Comparison of ENCODE assay signal across 9 mouse cellular contexts in the genomic region with DNA sequence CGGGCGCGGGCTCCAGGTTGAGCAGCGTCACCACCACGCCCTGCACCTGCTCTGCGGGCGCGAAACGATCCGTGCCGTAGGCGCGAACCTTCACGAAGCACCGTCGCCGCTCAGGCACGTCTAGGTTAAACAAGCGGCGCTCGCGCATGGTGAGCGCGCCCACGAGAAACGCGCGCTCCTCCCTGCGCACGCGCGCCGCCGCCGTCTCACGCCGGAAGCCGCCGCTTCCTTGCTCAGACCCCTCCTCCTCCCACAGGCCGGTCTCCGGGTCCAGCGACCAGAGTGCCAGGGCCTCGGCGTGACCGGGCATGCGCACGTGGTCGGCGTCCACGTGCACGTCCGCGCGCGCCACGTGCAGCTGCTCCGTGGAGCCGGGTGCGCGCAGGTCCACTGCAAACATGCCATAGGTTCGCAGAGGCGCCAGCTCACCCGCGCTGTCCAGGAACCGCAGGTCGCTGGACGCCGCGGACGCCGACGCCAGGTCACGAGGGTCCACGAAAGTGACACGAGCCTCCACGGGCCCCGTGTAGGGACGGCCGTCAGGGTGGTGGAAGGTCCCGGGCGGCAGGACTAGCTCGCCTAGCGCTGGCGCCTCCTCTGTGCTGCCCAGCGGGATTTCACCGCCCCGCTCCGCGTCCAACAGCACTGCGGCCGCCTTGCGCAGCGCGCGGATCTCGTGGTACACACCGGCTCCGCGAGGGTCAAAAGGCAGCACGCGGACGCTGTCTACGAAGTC. TPM values are rescaled to one million over a fixed set of nuclear protein-coding genes. Genes with fewer than 3 reads are reported as not detected.
DNase-seq lines count a peak whose midpoint lies in the region; ATAC-seq and TF ChIP-seq lines count a peak whose summit lies in the region.
"Had no signal": no experiment of that assay in that cellular context is flagged by ENCODE, and none has a peak within 500 bp of the region (broad histone marks: within the 10 kb centered on the region; RNA-seq: fewer than 3 reads in every experiment).

No protein-coding gene starts in this region.

- peaks cover 16% of the 10 kb centered on the region; the same call in 1 of the 2 replicates for H3K27me3 ChIP-seq in G1E (ENCODE audit: insufficient read depth, low read length)
- peaks cover 79% of the 10 kb centered on the region for H3K27me3 ChIP-seq in forebrain, embryonic 14.5 days (replicated peaks; ENCODE audit: control insufficient read depth, insufficient read depth, low read length)
- peaks cover 93% of the 10 kb centered on the region for H3K27me3 ChIP-seq in intestine, embryonic 14.5 days (replicated peaks; ENCODE audit: control insufficient read depth, insufficient read depth, low read length)
- H3K27me3 ChIP-seq in limb, embryonic 14.5 days (ENCODE audit: control insufficient read depth, insufficient read depth, low read length) = peaks cover 78% of the 10 kb centered on the region
- peaks cover 79% of the 10 kb centered on the region for H3K27me3 ChIP-seq in midbrain, embryonic 16.5 days (ENCODE audit: control insufficient read depth, insufficient read depth, low read depth, low read length)
- H3K27me3 ChIP-seq: CH12.LX had no signal

- no peaks in the 10 kb centered on the region; the same call in 1 of the 2 replicates for H3K4me1 ChIP-seq in G1E (ENCODE audit: insufficient read depth, low read depth, low read length)
- H3K4me1 ChIP-seq in forebrain, embryonic 14.5 days (ENCODE audit: control insufficient read depth, insufficient read depth, low read length) = no peaks in the 10 kb centered on the region
- peaks cover 4% of the 10 kb centered on the region; the same call in 1 of the 2 replicates for H3K4me1 ChIP-seq in intestine, embryonic 14.5 days (replicated peaks; ENCODE audit: control insufficient read depth, insufficient read depth, low read length)
- 0 out of 2 replicates have a peak, but pooled peaks cover 5% of the 10 kb centered on the region for H3K4me1 ChIP-seq in limb, embryonic 14.5 days (ENCODE audit: control insufficient read depth, insufficient read depth, low read length)
- H3K4me1 ChIP-seq in midbrain, embryonic 16.5 days (ENCODE audit: control insufficient read depth, insufficient read depth, low read length) = peaks cover 10% of the 10 kb centered on the region

- no peak for TF ChIP-seq CTCF in G1E (IDR thresholded peaks at IDR 0.05; ENCODE audit: low read depth, low read length)

- WGBS in forebrain, embryonic 14.5 days = 6% methylated on average over 100 of the region's 103 CpGs
- WGBS in intestine, embryonic 14.5 days = 6% methylated on average over 103 of the region's 103 CpGs
- WGBS in limb, embryonic 14.5 days = 9% methylated on average over 70 of the region's 103 CpGs
- 5% methylated on average over 101 of the region's 103 CpGs for WGBS in midbrain, embryonic 16.5 days

- ATAC-seq in G1E (ENCODE audit: extremely low read depth, insufficient number of reproducible peaks, low FRiP score, poor library complexity, severe bottlenecking) = no peak
- ATAC-seq in forebrain, embryonic 14.5 days = peak; percentile 54
- peak; percentile 40; the same call in 1 of the 2 replicates for ATAC-seq in intestine, embryonic 14.5 days (replicated peaks; ENCODE audit: low FRiP score, low TSS enrichment, low read depth)
- peak; percentile 60 for ATAC-seq in limb, embryonic 14.5 days (ENCODE audit: low FRiP score, low read depth)
- ATAC-seq in midbrain, embryonic 16.5 days = peak; percentile 79

- H3K36me3 ChIP-seq in G1E (replicated peaks) = no peaks in the 10 kb centered on the region
- no peaks in the 10 kb centered on the region for H3K36me3 ChIP-seq in forebrain, embryonic 14.5 days (ENCODE audit: control insufficient read depth, insufficient read depth, low read length)
- H3K36me3 ChIP-seq in intestine, embryonic 14.5 days (ENCODE audit: control insufficient read depth, insufficient read depth, low read length) = no peaks in the 10 kb centered on the region
- H3K36me3 ChIP-seq in limb, embryonic 14.5 days (ENCODE audit: control insufficient read depth, insufficient read depth, low read length) = no peaks in the 10 kb centered on the region
- H3K36me3 ChIP-seq in midbrain, embryonic 16.5 days (ENCODE audit: control insufficient read depth, insufficient read depth, low read length) = no peaks in the 10 kb centered on the region

- H3K9ac ChIP-seq in forebrain, embryonic 14.5 days (ENCODE audit: low read length) = peak overlapping the region; percentile 48
- H3K9ac ChIP-seq in intestine, embryonic 14.5 days (ENCODE audit: low read length) = peak overlapping the region; percentile 11; the same call in 1 of the 2 replicates
- H3K9ac ChIP-seq in limb, embryonic 14.5 days (ENCODE audit: low read depth, low read length, severe bottlenecking) = peak overlapping the region; percentile 36
- peak overlapping the region; percentile 63 for H3K9ac ChIP-seq in midbrain, embryonic 16.5 days (ENCODE audit: low read depth, low read length)

- peak overlapping the region; percentile 52 for H3K4me2 ChIP-seq in forebrain, embryonic 14.5 days (ENCODE audit: low read length)
- H3K4me2 ChIP-seq in intestine, embryonic 14.5 days (ENCODE audit: low read length) = peak overlapping the region; percentile 53
- peak overlapping the region; percentile 57 for H3K4me2 ChIP-seq in limb, embryonic 14.5 days (replicated peaks; ENCODE audit: low read depth, low read length, severe bottlenecking)
- peak overlapping the region; percentile 59 for H3K4me2 ChIP-seq in midbrain, embryonic 16.5 days (ENCODE audit: low read length)

- TF ChIP-seq POLR2A in limb, embryonic 14.5 days (IDR thresholded peaks at IDR 0.05; ENCODE audit: borderline replicate concordance, extremely low read depth, insufficient read depth, insufficient read length) = no peak

- H3K9me3 ChIP-seq in G1E (replicated peaks) = peaks cover 67% of the 10 kb centered on the region
- H3K9me3 ChIP-seq in forebrain, embryonic 14.5 days (replicated peaks; ENCODE audit: control insufficient read depth, low read length) = 0 out of 2 replicates have a peak, but pooled peaks cover 2% of the 10 kb centered on the region
- H3K9me3 ChIP-seq in intestine, embryonic 14.5 days (ENCODE audit: control insufficient read depth, low read length) = no peaks in the 10 kb centered on the region; the same call in 1 of the 2 replicates
- H3K9me3 ChIP-seq in limb, embryonic 14.5 days (ENCODE audit: control insufficient read depth, low read length) = no peaks in the 10 kb centered on the region
- H3K9me3 ChIP-seq in midbrain, embryonic 16.5 days (replicated peaks; ENCODE audit: control insufficient read depth, low read length, poor library complexity, severe bottlenecking) = no peaks in the 10 kb centered on the region

- peak; percentile 33 to 60 for DNase-seq in cerebellum, postnatal 25 days
- no peak for DNase-seq in cerebellum, adult 11 months
- DNase-seq in G1E (ENCODE audit: low spot score) = no peak
- DNase-seq in forebrain, embryonic 14.5 days (ENCODE audit: low spot score) = peak; percentile 76
- no peak for DNase-seq in intestine, embryonic 14.5 days (ENCODE audit: low spot score)
- peak; percentile 42 for DNase-seq in limb, embryonic 14.5 days (ENCODE audit: low spot score)
- peak; percentile 26 to 48 for DNase-seq in thymus, postnatal 36 days

- H3K27ac ChIP-seq in forebrain, embryonic 14.5 days (ENCODE audit: low read depth, low read length) = no peak overlapping the region
- H3K27ac ChIP-seq in intestine, embryonic 14.5 days (ENCODE audit: low read depth) = no peak overlapping the region
- no peak overlapping the region for H3K27ac ChIP-seq in limb, embryonic 14.5 days (replicated peaks; ENCODE audit: low read depth, low read length)
- no peak overlapping the region for H3K27ac ChIP-seq in midbrain, embryonic 16.5 days (ENCODE audit: low read length)

- peak overlapping the region; percentile 45; the same call in 1 of the 2 replicates for H3K4me3 ChIP-seq in G1E (ENCODE audit: low read depth, low read length)
- peak overlapping the region; percentile 37 for H3K4me3 ChIP-seq in forebrain, embryonic 14.5 days (ENCODE audit: low read depth, low read length)
- peak overlapping the region; percentile 41 for H3K4me3 ChIP-seq in intestine, embryonic 14.5 days (ENCODE audit: low read depth, low read length)
- H3K4me3 ChIP-seq in limb, embryonic 14.5 days (replicated peaks; ENCODE audit: low read length) = peak overlapping the region; percentile 42
- H3K4me3 ChIP-seq in midbrain, embryonic 16.5 days (ENCODE audit: low read depth, low read length) = peak overlapping the region; percentile 45

RNA-seq across cellular contexts. Expression of gene Cilp2, which starts 5.3 kb away (rescaled TPM):
- total RNA-seq in G1E (2014; fragmentation: Nextera tagmentation) (not detected in 2 replicates), G1E (2017) (under 0.01 TPM in 1 of 2 replicates, not detected in the other)
- polyA plus RNA-seq in G1E (2012) = 0.01 and 0.03 TPM in 2 replicates
- polyA plus RNA-seq in forebrain, embryonic 14.5 days (2014; fragmentation: Nextera tagmentation; extraction: Ambion mirVana) = 2.0 and 2.6 TPM in 2 replicates
- polyA plus RNA-seq in intestine, embryonic 14.5 days (2014; fragmentation: Nextera tagmentation; extraction: Ambion mirVana) = 0.44 and 0.57 TPM in 2 replicates
- 2.6 and 3.6 TPM in 2 replicates for polyA plus RNA-seq in limb, embryonic 14.5 days (2012; rRNA removed)
- polyA plus RNA-seq in limb, embryonic 14.5 days (2014; fragmentation: Nextera tagmentation; extraction: Ambion mirVana) = 1.5 and 1.9 TPM in 2 replicates
- polyA plus RNA-seq in midbrain, embryonic 16.5 days (2015; fragmentation: Nextera tagmentation; extraction: Ambion mirVana) = 6.3 and 6.6 TPM in 2 replicates

RNA-seq across cellular contexts. Expression of gene Tssk6, which starts 19.8 kb away (rescaled TPM):
- not detected in 2 replicates for total RNA-seq in G1E (2014; fragmentation: Nextera tagmentation)
- 0.22 TPM in 1 of 2 replicates, not detected in the other for total RNA-seq in G1E (2017)
- 0.12 and 0.15 TPM in 2 replicates for polyA plus RNA-seq in G1E (2012)
- polyA plus RNA-seq in forebrain, embryonic 14.5 days (2014; fragmentation: Nextera tagmentation; extraction: Ambion mirVana) = 2.5 and 3.1 TPM in 2 replicates
- polyA plus RNA-seq in intestine, embryonic 14.5 days (2014; fragmentation: Nextera tagmentation; extraction: Ambion mirVana) = 3.3 and 4.0 TPM in 2 replicates
- polyA plus RNA-seq in limb, embryonic 14.5 days (2012; rRNA removed) = 0.84 and 1.2 TPM in 2 replicates
- polyA plus RNA-seq in limb, embryonic 14.5 days (2014; fragmentation: Nextera tagmentation; extraction: Ambion mirVana) = 4.1 TPM in 2 replicates
- 3.0 and 3.5 TPM in 2 replicates for polyA plus RNA-seq in midbrain, embryonic 16.5 days (2015; fragmentation: Nextera tagmentation; extraction: Ambion mirVana)

RNA-seq across cellular contexts. Expression of gene Ndufa13, which starts 20.2 kb away (rescaled TPM):
- 64.6 and 85.0 TPM in 2 replicates for total RNA-seq in G1E (2014; fragmentation: Nextera tagmentation)
- 111 and 124 TPM in 2 replicates for total RNA-seq in G1E (2017)
- 119 and 158 TPM in 2 replicates for polyA plus RNA-seq in G1E (2012)
- 180 and 216 TPM in 2 replicates for polyA plus RNA-seq in forebrain, embryonic 14.5 days (2014; fragmentation: Nextera tagmentation; extraction: Ambion mirVana)
- 215 and 222 TPM in 2 replicates for polyA plus RNA-seq in intestine, embryonic 14.5 days (2014; fragmentation: Nextera tagmentation; extraction: Ambion mirVana)
- polyA plus RNA-seq in limb, embryonic 14.5 days (2012; rRNA removed) = 85.3 and 97.4 TPM in 2 replicates
- 187 and 190 TPM in 2 replicates for polyA plus RNA-seq in limb, embryonic 14.5 days (2014; fragmentation: Nextera tagmentation; extraction: Ambion mirVana)
- 172 TPM in 2 replicates for polyA plus RNA-seq in midbrain, embryonic 16.5 days (2015; fragmentation: Nextera tagmentation; extraction: Ambion mirVana)

RNA-seq across cellular contexts. Expression of gene Yjefn3, which starts 20.3 kb away (rescaled TPM):
- total RNA-seq in G1E (2014; fragmentation: Nextera tagmentation) = 7.3 TPM in 1 of 2 replicates, not detected in the other
- 2.1 TPM in 2 replicates for total RNA-seq in G1E (2017)
- 1.8 and 2.3 TPM in 2 replicates for polyA plus RNA-seq in G1E (2012)
- 9.9 and 10.0 TPM in 2 replicates for polyA plus RNA-seq in forebrain, embryonic 14.5 days (2014; fragmentation: Nextera tagmentation; extraction: Ambion mirVana)
- polyA plus RNA-seq in intestine, embryonic 14.5 days (2014; fragmentation: Nextera tagmentation; extraction: Ambion mirVana) = 4.1 and 5.0 TPM in 2 replicates
- 5.4 and 8.6 TPM in 2 replicates for polyA plus RNA-seq in limb, embryonic 14.5 days (2012; rRNA removed)
- 4.2 and 5.5 TPM in 2 replicates for polyA plus RNA-seq in limb, embryonic 14.5 days (2014; fragmentation: Nextera tagmentation; extraction: Ambion mirVana)
- polyA plus RNA-seq in midbrain, embryonic 16.5 days (2015; fragmentation: Nextera tagmentation; extraction: Ambion mirVana) = 12.0 and 12.3 TPM in 2 replicates

RNA-seq across cellular contexts. Expression of gene Pbx4, which starts 49.9 kb away (rescaled TPM):
- total RNA-seq in G1E (2014; fragmentation: Nextera tagmentation) (2.0 and 2.2 TPM in 2 replicates), G1E (2017) (3.7 and 4.4 TPM in 2 replicates)
- 2.0 and 2.8 TPM in 2 replicates for polyA plus RNA-seq in G1E (2012)
- 46.8 and 47.7 TPM in 2 replicates for polyA plus RNA-seq in forebrain, embryonic 14.5 days (2014; fragmentation: Nextera tagmentation; extraction: Ambion mirVana)
- polyA plus RNA-seq in intestine, embryonic 14.5 days (2014; fragmentation: Nextera tagmentation; extraction: Ambion mirVana) = 5.7 and 6.3 TPM in 2 replicates
- polyA plus RNA-seq in limb, embryonic 14.5 days (2012; rRNA removed) = 6.3 and 6.6 TPM in 2 replicates
- 5.2 and 6.8 TPM in 2 replicates for polyA plus RNA-seq in limb, embryonic 14.5 days (2014; fragmentation: Nextera tagmentation; extraction: Ambion mirVana)
- 58.9 and 65.7 TPM in 2 replicates for polyA plus RNA-seq in midbrain, embryonic 16.5 days (2015; fragmentation: Nextera tagmentation; extraction: Ambion mirVana)

Comparison
In these comparisons a context has a peak if more than half of its experiments do, and no peak if none do; other contexts are left out.
1. DNase-seq: peak in cerebellum, postnatal 25 days (2 of 2), forebrain, embryonic 14.5 days (single experiment), limb, embryonic 14.5 days (single experiment) and thymus, postnatal 36 days (2 of 2); none in cerebellum, adult 11 months (single experiment), G1E (single experiment) and intestine, embryonic 14.5 days (single experiment).
2. H3K9ac ChIP-seq: peak in every context shown above with its lines; median percentile 63 in midbrain, embryonic 16.5 days; 48 in forebrain, embryonic 14.5 days; 36 in limb, embryonic 14.5 days; 11 in intestine, embryonic 14.5 days.
3. Peak in every context shown above with its lines, with median percentiles within 50 percentile points of each other: H3K4me3 ChIP-seq and H3K4me2 ChIP-seq.